Mouse (Mus musculus): ENCODE data around the gene Vstm2a.

- TF ChIP-seq POLR2AphosphoS2 (IDR thresholded peaks at IDR 0.05; ENCODE audit: insufficient read length, low read depth), result no peak
- no peak for TF ChIP-seq USF1 (IDR thresholded peaks at IDR 0.05; ENCODE audit: low read depth)
- no peak for TF ChIP-seq E2F4 (IDR thresholded peaks at IDR 0.05; ENCODE audit: insufficient read depth)
- TF ChIP-seq POLR2A (IDR thresholded peaks at IDR 0.05; ENCODE audit: insufficient read length, low read depth), result no peak
- no peak for TF ChIP-seq MYOD1 (IDR thresholded peaks at IDR 0.05; ENCODE audit: control insufficient read depth in 1 of 3, insufficient read length in 2 of 3, low read depth in 2 of 3)
- TF ChIP-seq CEBPB (IDR thresholded peaks at IDR 0.05; ENCODE audit: insufficient read depth, poor library complexity, severe bottlenecking), result no peak
- TF ChIP-seq MYOG (IDR thresholded peaks at IDR 0.05; ENCODE audit: control insufficient read depth in 1 of 3, insufficient read depth in 1 of 3, insufficient read length in 2 of 3, low read depth in 2 of 3), result no peak
- no peak for TF ChIP-seq TCF12 (IDR thresholded peaks at IDR 0.05; ENCODE audit: insufficient read depth, poor library complexity, severe bottlenecking)
- no peak for TF ChIP-seq TCF3 (IDR thresholded peaks at IDR 0.05; ENCODE audit: insufficient read length, low read depth)
- TF ChIP-seq MAX (IDR thresholded peaks at IDR 0.05; ENCODE audit: low read depth), result no peak
- no peak for TF ChIP-seq REST (IDR thresholded peaks at IDR 0.05; ENCODE audit: insufficient read depth, insufficient read length)
- TF ChIP-seq SRF (IDR thresholded peaks at IDR 0.05; ENCODE audit: control insufficient read depth, insufficient read length, low read depth), result no peak
These were observed 87.7 kb downstream of the Vstm2a start for GRCm38 (mm10) chr11:16345179-16345578.
